Mouse (Mus musculus) midbrain, postnatal 0 days (tissue): ENCODE data around the gene St6gal1. TPM values are rescaled to one million over a fixed set of nuclear protein-coding genes. Genes with fewer than 3 reads are reported as not detected.

Experiments
- ATAC-seq: fragments of 200-750 bp; cut with Nextera tagmentation; 2 replicates; pipeline ENCODE4 v1.8.0; 2017; ENCODE audit warnings: moderate number of reproducible peaks, mild to moderate bottlenecking, moderate TSS enrichment, moderate library complexity; ENCODE audit not compliant: low FRiP score
- DNase-seq: peaks from one replicate; pipeline ENCODE4 v3.0.0-alpha.2; 2015; ENCODE audit warnings: low spot score
- H3K27ac ChIP-seq: fragments of 300-500 bp; sonication (generic); 2 replicates; pipeline ENCODE4 v1.5.1; 2014; ENCODE audit warnings: low read depth, mild to moderate bottlenecking, low read length, mixed read lengths
- H3K27me3 ChIP-seq: fragments of 300-500 bp; sonication (generic); 2 replicates; pipeline ENCODE4 v1.6.1; 2014; ENCODE audit warnings: low read length, control low read depth, mixed read lengths; ENCODE audit not compliant: insufficient read depth
- H3K36me3 ChIP-seq: fragments of 300-500 bp; sonication (generic); 2 replicates; pipeline ENCODE4 v1.6.1; 2014; ENCODE audit warnings: low read length, control low read depth, mixed read lengths; ENCODE audit not compliant: insufficient read depth
- H3K4me1 ChIP-seq: fragments of 300-500 bp; sonication (generic); 2 replicates; pipeline ENCODE4 v1.6.1; 2014; ENCODE audit warnings: mild to moderate bottlenecking, control low read depth, antibody characterized with exemption, low read length, mixed read lengths; ENCODE audit not compliant: insufficient read depth
- H3K4me2 ChIP-seq: fragments of 300-500 bp; sonication (generic); 2 replicates; pipeline ENCODE4 v1.6.1; 2014; ENCODE audit warnings: low read depth, mild to moderate bottlenecking, low read length, mixed read lengths; ENCODE audit not compliant: poor library complexity, severe bottlenecking
- H3K4me3 ChIP-seq: fragments of 300-500 bp; sonication (generic); 2 replicates; pipeline ENCODE4 v1.5.1; 2014; ENCODE audit warnings: low read depth, mild to moderate bottlenecking, low read length, moderate library complexity
- H3K9ac ChIP-seq: fragments of 300-500 bp; sonication (generic); replicated peaks from 2 replicates; pipeline ENCODE4 v1.6.1; 2014; ENCODE audit warnings: mild to moderate bottlenecking, low read length, moderate library complexity, mixed read lengths; ENCODE audit not compliant: poor library complexity, severe bottlenecking
- H3K9me3 ChIP-seq: fragments of 300-500 bp; sonication (generic); 2 replicates; pipeline ENCODE4 v1.6.1; 2016; ENCODE audit warnings: low read length, control low read depth
- CTCF ChIP-seq: IDR thresholded peaks from 2 replicates; pipeline ENCODE4 v1.5.1; 2016; ENCODE audit warnings: antibody characterized with exemption, mild to moderate bottlenecking
- WGBS: fragments of 180-500 bp; shearing (Covaris S2); extraction: QIAGEN DNeasy Blood & Tissue Kit; methylation state at CpG from one replicate; pipeline ENCODE4 v1.1.7; 2014; 5-methylcytosine and 5-hydroxymethylcytosine counted together
- polyA plus RNA-seq: library from polyadenylated mRNA; unstranded; fragments of >200 nt; fragmentation: Nextera tagmentation; extraction: Ambion mirVana; gene quantifications from 2 replicates; pipeline ENCODE4 v1.2.1, GENCODE M21; 2015
- total RNA-seq: library from RNA; depleted of rRNA; stranded (reverse); fragments of >200 nt; gene quantifications from 2 replicates; pipeline ENCODE4 v1.2.3, GENCODE M21; 2014

The St6gal1 gene
- total and polyA plus RNA-seq, 2 experiments from 2014 or later = 12.0 to 20.6 TPM

GRCm38 (mm10) chr16:23289424-23289823 lies 64.9 kb downstream of the St6gal1 start:
- Histone ChIP-seq H3K27ac (no peak overlapping the region), H3K4me1 (no peaks in the 10 kb centered on the region), H3K27me3 (no peaks in the 10 kb centered on the region), H3K4me2 (no peak overlapping the region), H3K9me3 (no peaks in the 10 kb centered on the region), H3K4me3 (no peak overlapping the region), H3K36me3 (no peaks in the 10 kb centered on the region), H3K9ac (no peak overlapping the region)
- DNase-seq = no peak
- WGBS = 88% methylated on average over 6 of the region's 6 CpGs
- TF ChIP-seq CTCF = no peak
- no peak for ATAC-seq

- 90% methylated on average over 9 of the region's 9 CpGs for WGBS
- H3K27me3 ChIP-seq = no peaks in the 10 kb centered on the region
- H3K4me3 ChIP-seq = no peak overlapping the region
- no peak overlapping the region for H3K9ac ChIP-seq
- H3K9me3 ChIP-seq = no peaks in the 10 kb centered on the region
- TF ChIP-seq CTCF = no peak
- DNase-seq (no peak), ATAC-seq (no peak)
- H3K36me3 ChIP-seq = no peaks in the 10 kb centered on the region
- H3K4me2 ChIP-seq = no peak overlapping the region
- H3K4me1 ChIP-seq = no peaks in the 10 kb centered on the region
- no peak overlapping the region for H3K27ac ChIP-seq
Measured at GRCm38 (mm10) chr16:23290171-23290570, 65.6 kb downstream of the St6gal1 start.

- no peak overlapping the region for H3K9ac ChIP-seq
- no peak overlapping the region for H3K4me2 ChIP-seq
- DNase-seq = peak; percentile 42
- no peak overlapping the region for H3K4me3 ChIP-seq
- TF ChIP-seq CTCF = no peak
- H3K36me3 ChIP-seq = no peaks in the 10 kb centered on the region
- no peaks in the 10 kb centered on the region for H3K9me3 ChIP-seq
- no peak overlapping the region for H3K27ac ChIP-seq
- WGBS = 65% methylated on average over 5 of the region's 5 CpGs
- H3K4me1 ChIP-seq = no peaks in the 10 kb centered on the region
- no peak for ATAC-seq
- no peaks in the 10 kb centered on the region for H3K27me3 ChIP-seq
Measured at GRCm38 (mm10) chr16:23291521-23291920, 67.0 kb downstream of the St6gal1 start.

GRCm38 (mm10) chr16:23294236-23294635 lies 69.7 kb downstream of the St6gal1 start:
- Histone ChIP-seq H3K27ac (no peak overlapping the region), H3K9me3 (no peaks in the 10 kb centered on the region), H3K9ac (no peak overlapping the region), H3K4me1 (no peaks in the 10 kb centered on the region), H3K4me3 (no peak overlapping the region), H3K36me3 (no peaks in the 10 kb centered on the region), H3K27me3 (no peaks in the 10 kb centered on the region), H3K4me2 (no peak overlapping the region)
- no peak for TF ChIP-seq CTCF
- ATAC-seq = no peak
- no peak for DNase-seq
- WGBS = 86% methylated on average over 3 of the region's 3 CpGs

- Histone ChIP-seq H3K9me3 (no peaks in the 10 kb centered on the region), H3K4me2 (no peak overlapping the region), H3K9ac (no peak overlapping the region), H3K4me1 (no peaks in the 10 kb centered on the region), H3K36me3 (no peaks in the 10 kb centered on the region), H3K4me3 (no peak overlapping the region), H3K27me3 (no peaks in the 10 kb centered on the region), H3K27ac (no peak overlapping the region)
- WGBS = 87% methylated on average over 6 of the region's 6 CpGs
- ATAC-seq (no peak), DNase-seq (no peak)
- no peak for TF ChIP-seq CTCF
Measured at GRCm38 (mm10) chr16:23294747-23295146, 70.2 kb downstream of the St6gal1 start.

GRCm38 (mm10) chr16:23295720-23296119 lies 71.2 kb downstream of the St6gal1 start:
- DNase-seq (no peak), ATAC-seq (no peak)
- Histone ChIP-seq H3K4me2 (no peak overlapping the region), H3K9me3 (no peaks in the 10 kb centered on the region), H3K4me3 (no peak overlapping the region), H3K27me3 (no peaks in the 10 kb centered on the region), H3K36me3 (no peaks in the 10 kb centered on the region), H3K27ac (no peak overlapping the region), H3K9ac (no peak overlapping the region), H3K4me1 (no peaks in the 10 kb centered on the region)
- TF ChIP-seq CTCF = no peak
- whole genome bisulfite sequencing = 80% methylated on average over 5 of the region's 5 CpGs
